Mouse (Mus musculus) lung, postnatal 10 days (tissue): ENCODE measurements around the gene A4gnt.
"Not testable (repeated sequence)": the region's sequence is repeated elsewhere in the genome, so short reads cannot be mapped to it uniquely, and the experiment has no call there.

ENCODE experiments used
- DNase-seq: peaks from one replicate; pipeline ENCODE4 v3.0.0; 2021

Gene A4gnt

DNA sequence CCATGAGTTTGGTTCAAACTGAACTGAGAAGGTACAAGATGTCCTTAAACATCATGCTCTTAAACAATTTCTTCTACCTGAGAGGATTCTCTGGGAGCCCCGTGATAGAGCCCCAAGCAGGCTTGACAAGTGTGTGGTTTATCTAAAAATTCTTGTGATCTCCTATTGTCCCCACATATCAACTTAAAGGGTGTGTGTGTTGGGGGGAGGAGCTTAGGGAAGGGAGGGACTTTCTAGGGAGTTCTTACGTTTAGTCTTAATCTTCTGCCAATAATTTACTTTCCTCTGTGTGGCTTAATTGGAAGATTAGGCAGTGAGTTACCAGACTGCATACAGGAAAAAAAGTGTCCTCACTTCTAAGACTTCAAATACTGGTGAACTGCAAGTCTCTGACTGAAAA is at the start of gene A4gnt:
Gene A4gnt, plus strand, starts transcription at position 301 of the 400 bp plus-strand sequence.
- no peak for DNase-seq

DNA sequence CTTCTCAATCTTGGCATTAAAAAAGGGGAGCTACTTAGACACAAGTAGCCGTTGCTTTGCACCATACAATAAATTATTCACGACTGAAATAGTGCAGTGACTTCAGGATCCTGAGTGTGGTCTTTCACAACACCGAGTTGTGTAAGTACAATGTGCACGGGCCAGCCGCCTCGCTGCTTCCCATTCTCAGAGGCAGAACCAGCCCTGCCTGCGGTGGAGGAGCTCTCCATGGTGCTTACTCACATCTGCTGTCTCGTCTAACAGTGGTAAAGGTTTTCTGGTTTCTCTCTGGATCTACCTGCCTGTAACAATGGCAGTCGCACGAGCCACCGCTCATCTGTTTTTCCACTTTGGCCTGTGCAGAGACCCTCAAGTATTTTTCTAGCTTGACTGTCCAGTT is 48.6 kb upstream of the A4gnt start:
- DNase-seq = peak; percentile 81

DNA sequence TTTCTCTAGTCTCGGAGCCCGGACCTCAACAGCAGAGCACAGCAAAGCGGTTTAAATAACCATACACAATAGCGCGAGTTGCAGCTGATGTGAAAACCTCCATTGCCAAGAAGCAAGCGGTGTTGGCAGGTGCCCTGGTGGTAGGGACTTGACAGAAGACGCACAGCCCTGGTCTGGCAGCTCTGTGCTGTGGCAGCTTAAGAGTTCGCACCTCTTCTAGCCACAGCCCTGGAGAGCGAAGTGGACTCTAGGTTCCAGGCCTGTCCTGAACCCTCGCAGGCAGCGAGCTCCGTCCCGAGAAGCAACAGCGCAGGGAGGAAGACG is 44.3 kb upstream of the A4gnt start:
- no peak for DNase-seq

DNA sequence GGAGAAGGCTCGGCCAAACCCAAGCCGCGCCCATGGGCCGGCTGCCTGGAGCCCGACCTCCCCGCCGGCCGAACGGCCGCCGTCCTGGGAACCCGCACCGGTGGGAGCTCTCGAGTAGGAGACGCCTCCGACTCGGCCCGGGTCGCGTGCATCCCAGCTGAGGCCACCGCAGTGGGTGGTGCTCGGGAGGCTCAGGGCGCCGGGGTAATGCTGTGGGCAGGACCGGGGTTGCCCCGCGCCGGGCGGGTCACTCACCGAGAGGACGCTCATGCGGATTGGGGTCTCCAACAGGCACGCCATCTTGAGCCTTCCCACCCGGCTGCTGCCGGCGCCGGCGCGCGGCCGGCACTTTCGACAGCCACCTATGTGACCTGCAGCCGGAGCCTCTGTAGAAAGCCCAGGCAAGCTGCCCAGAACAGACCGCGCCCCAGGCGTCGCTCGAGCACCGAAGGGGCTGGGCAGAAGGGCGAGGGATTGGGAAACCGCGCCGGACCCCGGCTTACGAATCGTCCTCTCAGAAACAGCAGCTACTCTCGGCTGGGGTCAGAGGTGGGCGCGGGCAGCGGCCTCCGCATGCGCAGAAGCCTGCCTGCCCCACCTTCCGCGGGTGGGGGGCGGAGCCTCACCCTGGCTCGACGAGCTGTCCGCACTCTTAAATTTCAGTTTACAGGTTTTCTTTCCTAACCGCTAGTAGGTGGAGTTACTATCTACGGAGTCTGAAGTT is 43.8 kb upstream of the A4gnt start, which contains the start of gene Armc8:
Gene Armc8, minus strand, starts transcription at position 553 of the 724 bp plus-strand sequence.
- peak; percentile 93 for DNase-seq

DNA sequence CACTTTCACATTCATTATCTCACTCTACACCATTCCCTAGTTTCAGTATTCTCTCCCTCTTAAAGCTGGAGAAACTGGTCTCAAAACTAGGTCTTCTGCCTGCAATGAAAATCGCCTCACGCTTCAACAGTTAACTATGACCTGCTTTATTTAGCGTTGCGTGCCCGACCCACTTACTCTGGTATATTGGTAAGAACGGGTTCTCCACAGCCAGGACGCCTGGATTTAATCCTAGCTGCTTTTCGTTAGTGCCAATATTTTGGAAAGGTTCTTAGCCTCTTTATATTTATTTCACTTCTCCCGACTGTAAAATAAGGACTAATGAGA is 43.3 kb upstream of the A4gnt start:
- no peak for DNase-seq

DNA sequence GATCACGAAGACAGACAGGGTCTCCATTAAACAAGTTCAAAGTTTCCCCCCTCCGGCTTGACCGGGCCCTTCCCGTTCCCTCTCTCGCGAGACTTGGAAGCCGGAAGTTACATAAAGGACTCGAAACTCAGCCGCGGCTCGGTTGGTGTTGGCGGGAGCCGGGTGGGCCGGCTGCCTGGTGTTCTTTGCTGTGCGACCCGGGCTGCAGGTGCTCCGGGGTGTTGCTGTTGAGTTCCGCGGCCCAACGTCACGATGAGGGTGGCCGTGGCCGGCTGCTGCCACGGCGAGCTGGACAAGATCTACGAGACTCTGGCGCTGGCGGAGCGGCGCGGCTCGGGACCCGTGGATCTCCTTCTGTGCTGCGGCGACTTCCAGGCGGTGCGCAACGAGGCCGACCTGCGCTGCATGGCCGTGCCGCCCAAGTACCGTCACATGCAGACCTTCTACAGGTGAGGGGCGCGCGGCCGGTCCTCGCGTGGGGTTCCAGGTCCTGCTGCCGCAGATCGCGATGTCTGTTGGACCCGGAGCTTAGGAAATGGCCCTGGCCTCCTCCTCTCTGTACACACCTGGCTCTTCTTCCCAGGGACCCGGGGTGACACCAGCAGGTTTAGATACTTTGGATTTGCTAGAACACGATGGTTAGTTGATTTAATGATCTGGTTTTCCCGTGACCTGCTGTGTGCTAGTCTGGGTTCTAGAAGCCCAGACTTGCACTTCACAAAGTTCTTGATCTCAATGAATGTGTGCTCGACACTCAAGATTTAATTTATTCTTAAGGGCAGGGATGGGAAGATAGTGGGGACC is 36.4 kb upstream of the A4gnt start, which contains the start of gene Dbr1:
Gene Dbr1, plus strand, starts transcription at position 123 of the 804 bp plus-strand sequence.
- DNase-seq = peak; percentile 96

DNA sequence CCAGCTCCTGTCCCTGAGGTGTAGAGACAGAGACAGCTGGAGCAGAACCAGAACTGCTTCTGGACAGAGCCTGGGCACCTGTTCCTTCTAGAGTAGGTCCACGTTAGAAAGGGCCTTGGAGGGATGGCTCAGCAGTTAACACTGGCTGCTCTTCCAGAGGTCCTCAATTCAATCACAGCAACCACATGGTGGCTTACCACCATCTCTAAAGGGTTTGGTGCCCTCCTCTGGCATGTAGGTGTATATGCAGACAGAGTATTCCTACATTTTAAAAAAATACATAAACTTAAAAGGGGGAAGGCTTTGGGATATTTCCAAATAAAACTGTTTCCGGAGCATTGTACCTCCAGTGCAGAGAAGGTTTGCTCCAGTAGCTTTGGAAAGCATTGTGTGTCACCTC is 31.6 kb upstream of the A4gnt start:
- peak; percentile 54 for DNase-seq

DNA sequence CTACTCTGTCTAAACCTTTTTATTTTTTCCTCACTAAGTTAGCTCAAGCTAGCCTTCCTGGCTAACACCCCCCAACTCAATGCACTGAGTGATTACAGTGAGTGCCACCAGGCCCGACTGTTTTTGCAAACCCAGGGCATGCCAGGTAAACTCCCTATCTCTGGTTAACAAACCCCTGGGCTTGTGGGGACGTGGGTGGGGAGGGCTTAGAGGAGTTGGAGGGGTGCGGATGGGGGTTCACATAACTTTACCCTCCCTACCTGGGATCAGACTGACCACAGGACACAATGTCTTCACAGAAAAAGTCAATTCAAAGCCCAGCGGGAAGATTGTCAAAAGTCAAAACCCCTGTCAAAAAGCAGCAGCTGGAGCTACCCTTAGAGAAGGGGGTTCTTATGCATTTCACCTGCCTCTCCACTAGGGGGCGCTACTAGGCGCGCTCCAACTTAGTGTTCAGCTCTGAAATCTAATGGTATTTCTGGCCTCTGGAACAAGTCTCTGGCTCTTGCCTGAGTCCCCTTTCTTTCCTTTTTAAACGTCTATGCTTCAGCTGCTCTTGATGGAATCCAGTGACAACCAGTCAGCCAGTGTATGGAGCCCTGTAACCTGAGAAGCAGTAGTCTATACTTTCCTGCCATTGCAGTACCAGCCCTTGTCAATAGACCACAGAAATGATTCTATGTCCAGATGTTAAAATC is 24.6 kb upstream of the A4gnt start:
- DNase-seq = peak; percentile 77

DNA sequence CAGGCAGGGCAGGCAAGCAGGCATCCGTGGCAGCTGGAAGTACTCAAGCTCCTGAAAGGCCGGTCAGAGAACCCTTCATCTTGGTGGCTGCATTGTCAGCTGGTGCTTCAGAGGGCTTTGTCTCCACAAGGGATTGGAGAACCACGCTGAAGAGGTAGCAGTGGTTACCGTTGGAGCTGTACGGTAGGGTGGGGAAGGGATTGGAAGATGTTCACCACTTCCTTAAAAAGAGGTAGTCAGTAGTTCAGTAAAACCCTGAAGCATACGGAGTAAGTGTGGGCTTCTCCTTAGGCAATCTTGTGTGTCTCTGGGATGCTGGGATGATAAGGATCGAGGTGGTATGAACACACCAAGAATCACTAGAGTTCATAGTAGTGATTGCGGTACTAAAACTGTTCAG is 21.2 kb upstream of the A4gnt start:
- DNase-seq = no peak

DNA sequence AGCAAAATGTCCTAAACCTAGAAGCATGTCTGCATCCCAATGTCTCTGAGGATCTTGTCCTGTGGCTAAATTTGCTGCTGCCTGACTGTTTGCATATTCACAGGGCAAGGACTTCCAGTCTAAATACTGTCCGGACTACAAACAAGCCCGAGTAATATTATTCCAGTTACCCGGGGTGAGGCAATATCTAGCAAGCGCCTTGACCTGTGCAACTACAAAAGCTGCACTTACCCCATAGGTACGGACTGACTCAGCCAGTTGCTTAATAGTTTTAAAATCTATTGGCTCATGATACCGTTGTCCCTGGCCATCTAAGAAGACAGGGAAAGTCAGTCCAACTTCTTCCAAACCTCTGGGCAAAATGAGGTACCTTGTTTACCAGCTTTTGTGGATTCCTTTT is 13.2 kb upstream of the A4gnt start:
- not testable (repeated sequence) for DNase-seq

DNA sequence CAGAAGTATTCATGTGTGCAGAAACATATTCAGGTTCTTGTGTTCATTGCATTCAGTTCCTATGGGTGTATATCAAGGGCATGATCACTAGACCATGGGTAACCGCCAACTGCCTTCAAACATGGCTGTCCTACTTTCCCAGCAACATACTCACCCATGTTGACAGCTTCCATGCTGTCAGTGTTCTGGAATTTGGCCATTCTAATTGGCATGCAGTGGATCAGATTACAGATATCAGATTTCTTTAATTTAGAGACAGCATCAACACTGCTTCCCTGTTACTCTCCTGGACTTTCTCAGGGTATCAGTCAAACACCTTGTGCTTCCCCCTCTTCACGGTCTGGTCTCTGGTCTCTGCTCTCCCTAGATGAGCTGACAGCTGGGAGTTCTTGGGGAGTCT is 8.7 kb upstream of the A4gnt start:
- DNase-seq = no peak

DNA sequence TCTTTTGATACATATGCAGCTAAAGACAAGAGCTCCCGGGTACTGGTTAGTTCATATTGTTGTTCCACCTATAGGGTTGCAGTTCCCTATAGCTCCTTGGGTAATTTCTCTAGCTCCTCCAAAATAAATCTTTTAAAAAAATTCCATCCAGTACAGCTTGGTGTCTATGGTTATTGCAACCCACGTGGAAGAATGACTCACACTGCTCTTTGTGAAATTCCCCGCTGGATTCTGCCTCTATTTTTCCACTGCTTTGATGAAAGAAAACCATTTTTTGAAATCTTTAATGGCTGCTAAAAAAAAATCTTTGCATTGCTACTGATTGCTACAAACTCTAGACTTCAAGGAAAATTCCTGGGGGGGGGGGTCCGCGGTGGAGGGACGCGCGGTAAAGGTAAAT is 7.4 kb downstream of the A4gnt start:
- DNase-seq = no peak

DNA sequence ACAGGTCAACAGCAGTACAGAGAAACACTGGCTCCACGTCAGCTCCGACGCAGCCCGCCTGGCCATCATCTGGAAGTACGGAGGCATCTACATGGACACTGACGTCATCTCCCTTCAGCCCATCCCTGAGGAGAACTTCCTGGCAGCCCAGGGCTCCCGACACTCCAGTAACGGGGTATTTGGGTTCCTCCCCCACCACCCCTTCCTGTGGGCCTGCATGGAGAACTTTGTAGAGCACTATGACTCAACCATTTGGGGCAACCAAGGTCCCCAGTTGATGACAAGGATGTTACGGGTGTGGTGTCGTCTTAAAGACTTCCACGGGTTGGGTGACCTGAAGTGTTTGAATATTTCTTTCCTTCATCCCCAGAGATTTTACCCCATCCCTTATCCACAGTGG is 7.9 kb downstream of the A4gnt start:
- DNase-seq = no peak

DNA sequence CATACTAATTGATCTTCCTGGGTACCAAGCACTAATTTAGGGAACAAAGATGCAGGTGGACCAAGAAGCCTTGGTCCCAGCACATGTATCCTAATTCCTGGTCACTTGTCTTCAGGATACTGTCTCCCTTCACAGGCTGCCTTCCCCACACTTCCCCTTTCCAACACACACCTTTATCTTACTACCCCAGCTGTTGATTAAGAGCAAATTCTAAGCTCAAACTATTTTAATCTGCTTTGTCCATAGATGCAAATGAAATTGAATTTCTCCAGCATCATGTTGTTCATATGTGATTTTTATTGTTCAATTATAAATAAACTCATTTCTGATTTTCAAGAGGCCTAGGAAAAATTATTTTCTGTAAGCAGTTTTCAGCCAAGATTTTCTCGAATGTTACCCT is 9.7 kb downstream of the A4gnt start:
- DNase-seq = no peak

DNA sequence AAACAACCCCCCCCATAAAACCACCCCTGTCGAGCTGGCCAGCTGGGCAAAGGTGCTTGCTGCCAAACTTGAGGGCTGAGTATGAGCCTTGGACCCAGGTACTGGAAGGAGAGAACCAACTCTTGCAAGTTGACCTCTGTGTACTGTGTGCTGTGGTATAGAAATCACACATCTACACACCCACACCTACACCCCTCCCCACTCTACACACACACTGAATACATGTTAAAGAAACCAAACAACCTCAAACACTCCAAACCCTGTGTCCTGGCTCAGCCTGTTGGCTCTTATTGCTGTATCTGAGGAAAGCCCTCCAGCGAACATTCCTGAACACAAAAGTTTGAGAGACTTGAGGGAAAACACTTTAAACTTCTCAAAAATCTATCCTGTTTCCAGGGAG is 10.7 kb downstream of the A4gnt start:
- peak; percentile 6 for DNase-seq

DNA sequence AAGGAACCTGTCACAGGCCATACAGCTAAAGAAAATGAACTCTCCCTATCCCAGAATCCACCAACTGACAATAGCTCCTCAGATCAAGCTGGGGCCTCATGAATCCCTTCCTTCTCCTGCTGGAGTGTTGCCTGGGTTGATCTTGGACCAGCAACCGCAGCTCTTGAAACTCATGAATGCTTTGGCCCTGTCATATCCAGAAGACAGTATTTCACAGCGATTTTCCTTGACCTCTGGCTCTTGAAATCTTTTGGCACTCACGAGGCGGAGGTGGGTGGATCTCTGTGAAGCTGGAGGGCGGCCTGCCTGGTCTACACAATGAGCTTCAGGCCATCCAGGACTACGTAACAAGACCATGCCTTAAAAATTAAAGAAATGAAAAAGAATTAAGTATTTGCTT is 11.8 kb downstream of the A4gnt start:
- no peak for DNase-seq

DNA sequence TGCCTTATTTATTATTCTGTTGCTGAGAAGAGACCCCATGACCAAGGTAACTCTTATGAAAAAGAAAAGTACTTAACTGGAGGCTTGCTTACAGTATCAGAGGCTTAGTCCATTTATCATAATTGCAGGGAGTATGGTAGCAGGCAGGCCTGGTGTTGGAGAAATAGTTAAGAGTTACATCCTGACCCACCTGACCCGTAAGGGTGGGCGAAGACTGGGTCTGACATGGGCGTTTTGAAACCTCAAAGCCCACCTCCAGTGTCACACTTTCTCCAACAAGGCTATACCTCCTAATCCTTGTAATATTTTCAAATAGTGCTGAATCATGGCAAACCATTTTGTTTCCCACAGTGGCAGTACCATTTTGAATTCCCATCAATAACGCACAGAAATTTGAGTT is 16.3 kb downstream of the A4gnt start:
- no peak for DNase-seq

DNA sequence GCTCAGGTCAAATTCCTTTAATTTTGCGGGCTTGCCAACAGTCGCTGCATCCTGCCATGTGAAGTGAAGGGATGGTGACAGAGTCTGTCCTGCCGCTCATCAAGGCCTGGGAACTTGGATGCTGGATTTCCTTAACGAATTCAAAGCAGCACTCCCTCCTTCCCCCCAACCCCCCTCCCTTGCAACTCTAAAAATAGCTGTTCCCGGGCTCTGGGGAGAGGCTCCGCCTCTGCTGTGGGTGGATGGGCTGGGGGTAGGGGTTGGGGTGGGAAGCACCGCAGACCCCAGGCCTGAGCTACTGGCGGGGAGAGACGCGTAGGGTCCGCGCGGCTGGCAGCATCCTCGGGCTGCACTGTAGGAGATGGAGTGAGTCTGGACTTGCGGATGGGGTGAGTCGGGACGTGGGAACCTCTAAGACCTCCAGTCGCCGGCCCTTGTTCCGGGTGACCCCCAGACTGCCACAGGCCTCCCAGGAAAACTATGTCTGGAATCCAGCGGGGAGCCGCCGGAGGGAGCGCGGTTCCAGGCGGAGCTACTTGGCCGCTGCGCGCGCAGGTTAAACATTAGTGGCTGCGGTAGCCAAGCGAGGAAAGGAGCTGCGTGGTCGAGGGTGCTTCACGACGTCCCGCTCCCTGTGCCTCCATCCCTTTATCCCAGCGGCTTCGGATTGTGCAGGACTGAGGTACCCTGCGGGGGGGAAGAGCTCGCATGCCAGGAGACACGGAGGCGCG is 17.1 kb downstream of the A4gnt start, which contains the start of gene Dzip1l:
Gene Dzip1l, plus strand, starts transcription at position 216 of the 731 bp plus-strand sequence.
- peak; percentile 90 for DNase-seq

DNA sequence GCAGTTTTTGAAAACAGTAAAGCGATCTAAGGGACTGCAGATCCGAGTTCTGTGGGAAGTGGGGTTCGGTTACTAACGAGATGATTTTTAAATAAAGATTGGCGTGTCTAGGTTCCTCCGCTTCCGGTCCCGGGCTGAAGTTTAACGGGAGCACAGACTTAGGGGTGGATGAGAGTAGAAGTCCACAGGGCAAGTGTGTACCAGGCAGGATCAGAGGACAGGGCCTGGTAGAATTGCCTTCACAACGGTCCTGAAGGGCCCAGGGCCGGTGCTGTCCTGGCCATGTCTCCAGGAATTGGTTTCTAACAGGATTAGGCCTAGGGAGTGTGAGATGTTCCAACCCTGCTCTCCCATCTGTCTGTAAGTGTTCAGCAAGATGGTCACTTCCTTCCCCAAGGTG is 17.8 kb downstream of the A4gnt start:
- no peak for DNase-seq

DNA sequence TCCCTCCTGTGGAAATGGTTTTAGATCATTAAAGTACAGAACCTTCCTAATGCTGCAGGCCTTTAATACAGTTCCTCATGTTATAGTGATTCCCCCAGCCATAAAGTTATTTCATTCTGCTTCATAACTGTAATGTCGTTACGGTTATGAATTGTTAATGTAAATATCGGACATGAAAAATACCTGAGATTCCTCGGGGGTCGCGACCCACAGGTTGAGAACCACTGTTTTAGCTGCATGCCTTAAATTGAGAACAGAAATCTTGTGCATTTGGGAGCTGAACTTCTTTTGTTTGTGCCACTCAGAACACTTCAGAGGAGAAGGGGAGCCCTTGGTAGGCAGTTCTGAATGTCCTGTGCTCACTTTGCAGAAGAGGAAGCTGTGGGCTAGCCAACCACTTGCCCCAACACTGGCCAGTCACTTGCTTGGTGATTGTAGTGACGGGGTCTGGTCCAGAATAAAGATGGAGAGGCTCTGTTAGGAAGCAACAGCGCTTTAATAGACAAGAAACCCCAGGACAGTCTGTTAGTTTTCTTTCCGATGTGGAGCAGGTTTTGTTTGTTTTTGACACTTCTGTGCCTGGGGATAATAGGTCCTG is 18.3 kb downstream of the A4gnt start:
- no peak for DNase-seq

DNA sequence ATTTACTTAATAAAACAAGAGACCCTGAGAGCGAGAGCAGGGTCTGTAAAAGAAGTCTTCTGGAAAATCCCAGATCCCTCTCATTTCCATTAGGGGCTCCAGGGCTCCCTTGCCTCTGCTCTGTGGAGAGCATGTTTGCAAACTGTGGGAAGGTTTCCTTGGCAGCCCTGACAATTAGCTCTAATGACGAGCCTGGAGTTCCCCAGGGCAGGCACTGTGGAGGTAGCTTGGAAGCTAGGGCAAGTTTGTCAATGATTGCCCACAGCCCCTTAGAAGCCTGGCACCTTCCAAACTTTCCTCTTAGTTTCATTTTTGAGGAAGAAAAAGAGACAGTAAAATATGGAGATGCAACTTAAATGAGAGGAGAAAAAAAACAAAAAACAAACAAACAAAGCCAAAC is 19.5 kb downstream of the A4gnt start:
- peak; percentile 11 for DNase-seq

DNA sequence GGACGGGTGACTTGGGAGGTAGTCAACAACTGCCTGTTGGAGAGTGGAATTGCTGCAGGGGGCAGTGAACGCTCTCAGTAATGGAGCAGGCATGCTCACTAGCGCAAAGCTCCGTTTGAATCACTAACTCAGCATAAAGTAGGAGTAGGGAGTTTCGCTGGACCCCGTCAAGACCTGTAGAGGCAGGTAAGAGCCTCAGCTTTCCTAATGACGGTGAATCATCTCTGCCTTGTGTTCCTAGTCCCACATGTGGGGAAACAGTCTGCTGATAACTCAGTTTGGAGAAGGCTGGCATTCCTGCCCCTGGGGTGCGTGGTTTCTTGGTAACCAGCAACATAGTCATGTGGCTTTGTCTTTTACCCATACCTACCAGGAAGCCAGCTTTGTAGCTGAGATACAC is 20.0 kb downstream of the A4gnt start:
- DNase-seq = peak; percentile 34

DNA sequence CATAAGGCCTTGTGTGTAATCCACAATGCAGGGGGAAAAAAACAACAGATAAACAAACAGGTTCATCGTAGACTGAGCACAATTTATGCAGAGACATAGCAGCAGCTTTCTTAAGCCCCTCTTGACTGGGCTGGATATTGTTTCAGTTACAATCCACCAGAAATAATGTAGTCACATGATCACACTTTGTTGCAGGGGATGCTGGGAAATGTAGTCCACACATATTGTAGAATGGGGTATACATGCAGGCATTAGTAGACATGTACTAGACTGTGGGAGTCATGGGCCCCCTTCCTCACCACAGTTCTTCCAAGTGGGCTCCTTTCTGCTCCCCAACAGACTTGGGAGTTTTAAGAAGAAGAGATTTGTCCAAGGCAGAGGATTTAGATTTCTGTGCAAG is 24.5 kb downstream of the A4gnt start:
- DNase-seq = no peak
